Mouse (Mus musculus) gastrocnemius, postnatal 36 days (tissue): ENCODE results near the gene Pawr. TPM values are rescaled to one million over a fixed set of nuclear protein-coding genes. Genes with fewer than 3 reads are reported as not detected.

ENCODE experiments used
- DNase-seq, 2 experiments: peaks; one replicate each; pipeline ENCODE4 v3.0.0; 2022
- intact Hi-C: fragments of 180-260 bp; cut with DNase I; formaldehyde crosslinking; loops from one replicate; pipeline ENCODE4 v1.15.1; 2025
- microRNA-seq, 2 experiments: library from miRNA; unstranded; fragments of <30 nt; microRNA quantifications; one replicate each; pipeline ENCODE4 v1.2.0; 2021
- total RNA-seq, 2 experiments: library from RNA; stranded (reverse); gene quantifications; 2 replicates each; pipeline ENCODE4 v1.2.3; 2021

Gene Pawr
- total RNA-seq, 2 experiments from 2014 or later: 0.48 to 0.89 TPM

DNA sequence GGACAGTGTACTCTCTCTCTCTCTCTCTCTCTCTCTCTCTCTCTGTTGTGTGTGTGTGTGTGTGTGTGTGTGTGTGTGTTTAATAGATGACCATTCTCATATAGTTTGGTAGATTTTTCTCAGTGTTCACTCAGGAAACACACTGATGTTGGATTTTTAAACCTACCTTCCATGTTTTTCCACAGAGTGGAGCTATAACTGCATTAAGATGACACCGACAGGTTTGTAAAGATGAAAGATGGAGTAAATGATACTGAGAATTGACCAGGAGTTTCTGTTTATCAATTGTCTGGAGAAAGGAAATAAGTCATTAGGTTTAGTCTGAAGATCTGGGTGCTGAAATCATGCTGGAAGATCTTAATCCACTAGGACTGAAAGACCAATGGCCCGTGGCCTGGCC is 124.0 kb downstream of the Pawr start:
- DNase-seq: no peak
- intact Hi-C loops: no loop called here

DNA sequence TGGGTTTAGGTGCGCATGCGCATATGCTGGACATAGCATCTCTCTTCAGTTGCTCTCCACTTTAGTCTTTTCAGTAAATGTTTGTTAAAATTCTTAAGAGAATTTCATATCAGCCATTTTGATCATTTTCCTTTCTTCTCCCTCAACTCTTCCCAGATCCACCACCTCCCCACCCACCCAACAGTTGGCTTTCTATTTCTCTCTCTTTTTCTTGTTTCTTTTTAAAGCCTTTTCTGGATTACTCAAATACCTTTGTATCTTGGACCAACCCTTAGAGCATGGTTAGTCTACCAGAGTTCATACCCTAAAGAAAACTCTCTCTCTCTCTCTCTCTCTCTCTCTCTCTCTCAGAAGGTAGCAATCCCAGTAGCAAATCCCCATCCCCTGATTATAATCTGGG is 125.1 kb downstream of the Pawr start:
- no peak for DNase-seq
- intact Hi-C loops: no loop called here

DNA sequence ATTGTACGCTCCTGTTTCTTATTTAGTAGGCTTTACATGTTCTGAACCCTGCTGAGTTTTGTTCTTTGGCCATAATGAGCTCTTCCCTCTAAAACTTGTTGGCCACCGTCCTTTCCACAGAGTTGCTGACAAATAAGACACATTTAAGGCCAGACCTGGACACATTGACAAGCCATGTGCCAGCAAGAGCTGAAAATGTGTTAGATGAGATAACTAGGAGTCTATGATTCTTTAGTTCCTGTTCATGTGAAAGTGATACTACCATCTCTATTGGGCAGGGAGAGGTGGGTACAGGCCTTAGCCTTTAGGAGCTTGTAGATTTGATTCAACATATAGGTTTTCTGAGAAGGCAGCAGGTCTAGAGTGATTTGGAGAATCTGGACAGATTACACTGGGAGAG is 129.9 kb downstream of the Pawr start:
- no peak for DNase-seq
- intact Hi-C loops: no loop called here

Small RNA genes lying within 50 kb of the gene (microRNA-seq; reads per million reads assigned to microRNA genes)
- 0 reads per million in 2 experiments for gene Gm25591

Other genes with a start within 250 kb of the Pawr start
- gene Ppp1r12a, start 169.9 kb upstream of the Pawr start, total RNA-seq: 10 to 100 TPM; 20.3 to 20.9 TPM